Mouse (Mus musculus): ENCODE results near the gene Hexdc. TPM values are rescaled to one million over a fixed set of nuclear protein-coding genes. Genes with fewer than 3 reads are reported as not detected.

The Hexdc gene
- polyA plus RNA-seq, 1 experiment from 2014 or later, result 6.6 TPM

Other genes starting within 250 kb of the Hexdc start
- gene Csnk1d, start 213.1 kb upstream of the Hexdc start, polyA plus RNA-seq (2016; fragmentation: Nextera tagmentation; extraction: Ambion mirVana), result 120 and 123 TPM in 2 replicates
- not detected in 2 replicates for gene Cd7, start 165.0 kb upstream of the Hexdc start, polyA plus RNA-seq (2016; fragmentation: Nextera tagmentation; extraction: Ambion mirVana)
- not detected in 2 replicates for gene Sectm1b, start 140.9 kb upstream of the Hexdc start, polyA plus RNA-seq (2016; fragmentation: Nextera tagmentation; extraction: Ambion mirVana)
- not detected in 2 replicates for gene Sectm1a, start 123.2 kb upstream of the Hexdc start, polyA plus RNA-seq (2016; fragmentation: Nextera tagmentation; extraction: Ambion mirVana)
- gene Tex19.2, start 85.8 kb upstream of the Hexdc start, polyA plus RNA-seq (2016; fragmentation: Nextera tagmentation; extraction: Ambion mirVana), result 0.06 TPM in 1 of 2 replicates, not detected in the other
- not detected in 2 replicates for gene Tex19.1, start 58.3 kb upstream of the Hexdc start, polyA plus RNA-seq (2016; fragmentation: Nextera tagmentation; extraction: Ambion mirVana)
- gene Uts2r, start 44.2 kb upstream of the Hexdc start, polyA plus RNA-seq (2016; fragmentation: Nextera tagmentation; extraction: Ambion mirVana), result 0.09 TPM in 1 of 2 replicates, not detected in the other
- gene Ogfod3, start 278 bp downstream of the Hexdc start, polyA plus RNA-seq (2016; fragmentation: Nextera tagmentation; extraction: Ambion mirVana), result 23.0 and 25.1 TPM in 2 replicates
- gene Cybc1, start 24.9 kb downstream of the Hexdc start, polyA plus RNA-seq (2016; fragmentation: Nextera tagmentation; extraction: Ambion mirVana), result 28.2 and 29.9 TPM in 2 replicates
- 48.0 and 50.6 TPM in 2 replicates for gene Narf, start 32.8 kb downstream of the Hexdc start, polyA plus RNA-seq (2016; fragmentation: Nextera tagmentation; extraction: Ambion mirVana)
- gene Foxk2, start 55.6 kb downstream of the Hexdc start, polyA plus RNA-seq (2016; fragmentation: Nextera tagmentation; extraction: Ambion mirVana), result 10.4 and 11.9 TPM in 2 replicates
- gene Wdr45b, start 150.0 kb downstream of the Hexdc start, polyA plus RNA-seq (2016; fragmentation: Nextera tagmentation; extraction: Ambion mirVana), result 98.6 and 102 TPM in 2 replicates
- gene Rab40b, start 183.8 kb downstream of the Hexdc start, polyA plus RNA-seq (2016; fragmentation: Nextera tagmentation; extraction: Ambion mirVana), result 0.77 and 1.0 TPM in 2 replicates
- gene Fn3krp, start 217.0 kb downstream of the Hexdc start, polyA plus RNA-seq (2016; fragmentation: Nextera tagmentation; extraction: Ambion mirVana), result 7.8 and 8.1 TPM in 2 replicates
- gene Fn3k, start 230.5 kb downstream of the Hexdc start, polyA plus RNA-seq (2016; fragmentation: Nextera tagmentation; extraction: Ambion mirVana), result 0.58 and 0.79 TPM in 2 replicates
- 53.3 and 57.1 TPM in 2 replicates for gene Tbcd, start 247.5 kb downstream of the Hexdc start, polyA plus RNA-seq (2016; fragmentation: Nextera tagmentation; extraction: Ambion mirVana)

All from forebrain, embryonic 10.5 days (tissue).